Mouse (Mus musculus) cerebellum, adult 2 months (tissue): Measurements from ENCODE around the gene Nckap5.

Source experiments
- CTCF ChIP-seq: fragments of 200-500 bp; IDR thresholded peaks from 2 replicates; pipeline ENCODE4 v1.5.1; 2011; ENCODE audit warnings: low read depth, mild to moderate bottlenecking, control low read depth, low read length, moderate library complexity, borderline replicate concordance; ENCODE audit not compliant: insufficient read depth
- POLR2A ChIP-seq: fragments of 200-500 bp; IDR thresholded peaks from 2 replicates; pipeline ENCODE4 v1.6.1; 2011; ENCODE audit warnings: low read length, control low read depth, borderline replicate concordance; ENCODE audit not compliant: insufficient read depth

DNA sequence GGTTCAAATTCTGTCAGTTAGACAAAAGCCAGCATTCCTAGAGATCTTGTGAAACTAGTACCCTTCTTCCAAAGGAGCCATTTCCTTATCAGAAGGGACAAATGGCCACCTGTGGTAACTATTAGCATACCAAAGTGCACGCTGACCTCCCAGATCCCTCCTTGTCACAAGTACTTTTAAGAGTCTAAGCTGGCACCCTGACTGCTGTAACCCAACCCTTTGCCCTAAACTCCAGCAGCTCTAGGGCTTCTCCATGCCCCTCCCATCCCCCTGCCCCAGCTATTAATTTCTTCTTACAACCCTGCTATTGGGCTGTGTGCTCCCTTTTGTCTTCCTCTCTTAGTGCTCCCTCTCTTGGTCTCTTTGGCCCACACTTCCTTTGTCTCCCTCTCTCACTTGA is 155.5 kb downstream of the Nckap5 start:
- TF ChIP-seq CTCF (no peak), POLR2A (no peak)
